Mouse (Mus musculus): ENCODE measurements around the gene Ciapin1. TPM values are rescaled to one million over a fixed set of nuclear protein-coding genes. Genes with fewer than 3 reads are reported as not detected.

Gene Ciapin1
- polyA plus RNA-seq, 1 experiment: 58.3 TPM

DNA sequence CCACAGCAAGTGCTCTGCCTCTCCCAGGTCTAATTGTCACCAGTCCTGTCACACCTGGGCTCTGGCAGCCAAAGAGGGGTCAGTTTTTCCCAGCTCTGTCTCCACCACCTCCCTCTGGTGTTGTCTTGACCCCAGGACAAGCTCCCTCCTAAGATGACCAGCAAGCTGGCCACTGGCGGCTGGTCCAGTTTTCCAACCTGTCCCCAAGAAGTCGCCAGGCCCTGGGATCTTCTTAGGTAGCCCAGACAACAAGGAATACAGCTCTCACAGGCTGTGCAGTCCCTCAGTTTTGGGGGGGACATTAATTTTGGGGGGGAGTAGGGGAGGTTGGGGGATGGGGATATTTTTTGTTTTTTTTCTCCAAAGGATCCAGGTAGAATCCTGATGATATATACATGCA lies 34.4 kb upstream of the Ciapin1 start:
- no peak overlapping the region for H3K27ac ChIP-seq (ENCODE audit: control insufficient read depth, insufficient read depth, low read depth, low read length)
- no peak overlapping the region for H3K4me3 ChIP-seq (ENCODE audit: control insufficient read depth, low read depth, low read length)
- H3K36me3 ChIP-seq (ENCODE audit: control insufficient read depth, insufficient read depth, low read length): no peaks in the 10 kb centered on the region
- TF ChIP-seq CTCF (IDR thresholded peaks at IDR 0.05; ENCODE audit: control insufficient read depth, insufficient read depth, insufficient replicate concordance, low read depth, low read length) (no peak), POLR2A (IDR thresholded peaks at IDR 0.05; ENCODE audit: control insufficient read depth, low read depth, low read length) (no peak)
- H3K4me1 ChIP-seq (ENCODE audit: control insufficient read depth, insufficient read depth, low read length): peaks cover 17% of the 10 kb centered on the region
- H3K27me3 ChIP-seq (ENCODE audit: control insufficient read depth, insufficient read depth, low read length): no peaks in the 10 kb centered on the region

DNA sequence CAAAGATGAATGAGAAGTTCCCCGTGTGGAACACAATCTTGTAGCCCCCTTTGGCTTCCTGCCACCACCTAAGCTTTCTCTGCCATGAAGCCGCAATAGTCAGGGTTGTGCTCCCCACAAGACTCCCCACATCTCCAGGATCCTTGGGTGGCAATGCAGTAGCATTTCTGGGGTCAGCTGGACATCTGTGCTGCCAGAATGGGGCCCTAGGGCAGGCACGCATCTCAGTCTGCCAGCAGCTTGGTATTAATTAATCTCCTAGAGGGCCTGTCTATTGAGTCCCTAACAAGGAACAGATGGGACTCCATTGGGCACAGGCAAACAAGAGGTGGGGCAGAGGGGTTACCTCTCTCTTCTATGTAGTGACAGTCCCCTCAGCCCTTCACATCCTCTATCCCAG lies 34.0 kb upstream of the Ciapin1 start:
- TF ChIP-seq CTCF (IDR thresholded peaks at IDR 0.05; ENCODE audit: control insufficient read depth, insufficient read depth, insufficient replicate concordance, low read depth, low read length) (no peak), POLR2A (IDR thresholded peaks at IDR 0.05; ENCODE audit: control insufficient read depth, low read depth, low read length) (no peak)
- no peaks in the 10 kb centered on the region for H3K27me3 ChIP-seq (ENCODE audit: control insufficient read depth, insufficient read depth, low read length)
- H3K4me1 ChIP-seq (ENCODE audit: control insufficient read depth, insufficient read depth, low read length): peaks cover 17% of the 10 kb centered on the region
- H3K27ac ChIP-seq (ENCODE audit: control insufficient read depth, insufficient read depth, low read depth, low read length): no peak overlapping the region
- H3K4me3 ChIP-seq (ENCODE audit: control insufficient read depth, low read depth, low read length): no peak overlapping the region
- no peaks in the 10 kb centered on the region for H3K36me3 ChIP-seq (ENCODE audit: control insufficient read depth, insufficient read depth, low read length)

DNA sequence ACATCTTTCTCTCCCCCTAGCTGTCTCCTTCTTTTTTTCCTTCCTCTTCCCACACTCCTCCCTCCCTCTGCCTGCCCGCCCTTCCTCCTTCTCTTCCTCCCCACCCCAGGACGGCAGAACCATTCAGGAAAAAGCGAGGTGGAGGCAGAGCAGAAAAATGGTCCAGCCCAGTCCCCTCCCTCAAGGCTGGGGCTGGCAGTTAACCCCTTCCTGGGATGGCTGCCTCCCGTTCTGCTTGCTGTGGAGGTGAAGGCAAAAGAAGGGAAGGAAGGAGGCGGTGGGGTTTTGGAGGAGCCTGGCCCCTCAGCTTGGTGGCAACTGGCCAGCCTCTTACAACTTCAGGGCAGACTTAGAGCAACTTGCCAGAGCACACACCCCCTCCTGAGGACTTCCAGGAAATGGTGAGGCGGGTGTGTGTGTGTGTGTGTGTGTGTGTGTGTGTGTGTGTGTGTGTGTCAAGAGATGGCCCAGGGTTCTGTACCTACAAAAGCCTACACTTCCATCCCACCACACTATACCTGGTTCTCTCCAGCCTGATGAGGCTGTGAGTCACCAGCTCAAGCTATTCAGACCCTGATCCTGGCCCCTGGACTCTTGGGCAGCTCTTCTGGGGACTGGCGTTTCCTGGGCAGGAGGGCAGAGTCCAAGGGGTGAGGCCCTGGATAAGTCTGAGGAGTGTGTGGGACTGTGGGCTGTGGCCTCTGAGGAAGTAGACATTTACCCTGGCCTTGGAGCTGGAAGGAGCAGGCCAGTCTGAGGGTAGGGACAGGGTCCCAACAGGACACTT lies 33.1 kb upstream of the Ciapin1 start:
- TF ChIP-seq CTCF (IDR thresholded peaks at IDR 0.05; ENCODE audit: control insufficient read depth, insufficient read depth, insufficient replicate concordance, low read depth, low read length) (no peak), POLR2A (IDR thresholded peaks at IDR 0.05; ENCODE audit: control insufficient read depth, low read depth, low read length) (no peak)
- Histone ChIP-seq H3K4me1 (ENCODE audit: control insufficient read depth, insufficient read depth, low read length) (peaks cover 13% of the 10 kb centered on the region), H3K4me3 (ENCODE audit: control insufficient read depth, low read depth, low read length) (no peak overlapping the region), H3K27me3 (ENCODE audit: control insufficient read depth, insufficient read depth, low read length) (no peaks in the 10 kb centered on the region), H3K36me3 (ENCODE audit: control insufficient read depth, insufficient read depth, low read length) (no peaks in the 10 kb centered on the region), H3K27ac (ENCODE audit: control insufficient read depth, insufficient read depth, low read depth, low read length) (no peak overlapping the region)

DNA sequence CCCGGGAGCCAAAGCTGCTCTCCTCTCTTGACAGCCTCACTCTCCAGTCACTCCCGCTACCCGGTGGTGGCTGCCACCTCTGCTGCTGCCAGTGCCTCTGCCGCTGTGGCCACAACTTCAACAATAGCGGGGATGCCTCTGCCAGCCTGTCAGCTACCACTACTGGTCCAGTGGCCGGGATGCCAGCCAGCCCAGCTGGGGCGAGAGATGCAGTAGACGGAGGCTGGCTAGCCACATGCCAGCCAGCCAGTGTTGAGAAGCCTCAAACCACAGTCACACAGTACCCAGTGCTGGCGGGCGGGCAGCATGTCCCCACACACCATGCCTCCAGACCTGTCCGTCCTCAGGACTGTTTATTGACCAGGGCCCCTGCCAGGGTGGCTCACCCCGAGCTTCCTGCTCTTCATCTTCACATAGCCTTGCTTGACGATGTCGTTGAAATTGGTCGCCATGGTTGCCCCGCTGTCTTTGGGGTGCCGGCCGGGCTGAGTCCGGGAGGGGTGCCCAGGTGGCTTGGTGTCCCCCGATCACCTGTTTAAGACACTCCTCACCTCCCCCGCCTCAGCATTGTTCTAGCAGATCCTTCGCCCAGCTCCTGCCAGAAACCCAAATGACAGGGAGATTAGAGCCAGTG lies 32.4 kb upstream of the Ciapin1 start:
- Histone ChIP-seq H3K27me3 (ENCODE audit: control insufficient read depth, insufficient read depth, low read length) (no peaks in the 10 kb centered on the region), H3K4me3 (ENCODE audit: control insufficient read depth, low read depth, low read length) (no peak overlapping the region), H3K4me1 (ENCODE audit: control insufficient read depth, insufficient read depth, low read length) (peaks cover 11% of the 10 kb centered on the region), H3K36me3 (ENCODE audit: control insufficient read depth, insufficient read depth, low read length) (no peaks in the 10 kb centered on the region), H3K27ac (ENCODE audit: control insufficient read depth, insufficient read depth, low read depth, low read length) (no peak overlapping the region)
- TF ChIP-seq POLR2A (IDR thresholded peaks at IDR 0.05; ENCODE audit: control insufficient read depth, low read depth, low read length) (no peak), CTCF (IDR thresholded peaks at IDR 0.05; ENCODE audit: control insufficient read depth, insufficient read depth, insufficient replicate concordance, low read depth, low read length) (no peak)

DNA sequence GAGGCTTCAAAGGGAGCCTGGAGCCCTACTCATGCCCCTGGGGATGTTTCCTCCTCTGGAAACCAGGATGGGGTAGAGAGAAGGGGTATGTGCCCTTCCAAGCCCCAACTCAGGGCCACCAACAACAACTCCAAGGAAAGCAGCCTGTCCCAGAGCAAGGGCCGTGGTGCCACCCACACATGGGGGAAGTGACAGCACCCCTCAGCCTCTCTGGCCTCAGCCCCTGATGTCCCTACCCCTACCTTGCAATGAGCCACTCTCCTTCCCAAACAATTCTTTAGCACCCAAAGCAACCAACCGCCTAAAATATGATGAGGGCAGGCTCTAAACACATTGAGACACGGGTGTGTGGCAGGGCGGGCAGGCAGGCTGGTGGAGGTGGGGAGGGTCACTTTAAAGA lies 31.8 kb upstream of the Ciapin1 start:
- no peaks in the 10 kb centered on the region for H3K27me3 ChIP-seq (ENCODE audit: control insufficient read depth, insufficient read depth, low read length)
- H3K27ac ChIP-seq (ENCODE audit: control insufficient read depth, insufficient read depth, low read depth, low read length): no peak overlapping the region

DNA sequence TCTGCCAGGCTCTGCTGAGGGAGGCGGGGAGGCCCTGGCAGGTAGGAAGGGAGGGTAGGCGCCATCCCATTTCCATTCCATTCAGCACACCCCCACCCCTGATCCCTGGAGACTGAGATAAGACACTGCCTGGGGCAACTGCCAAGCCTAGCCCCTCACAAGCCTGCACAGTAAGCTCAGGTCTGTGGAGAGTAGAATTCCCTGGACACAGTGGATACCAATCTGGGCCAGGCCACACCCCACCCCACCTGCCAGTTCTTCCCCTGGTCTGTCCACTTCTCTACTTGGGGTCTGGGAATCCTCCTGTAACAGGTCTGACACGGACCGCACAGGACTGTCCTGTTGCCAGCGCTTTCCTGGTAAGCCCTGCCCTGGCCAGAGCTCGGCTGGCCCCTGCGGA lies 31.0 kb upstream of the Ciapin1 start:
- Histone ChIP-seq H3K4me1 (ENCODE audit: control insufficient read depth, insufficient read depth, low read length) (peaks cover 2% of the 10 kb centered on the region; the same call in 1 of the 2 replicates), H3K36me3 (ENCODE audit: control insufficient read depth, insufficient read depth, low read length) (no peaks in the 10 kb centered on the region), H3K27me3 (ENCODE audit: control insufficient read depth, insufficient read depth, low read length) (no peaks in the 10 kb centered on the region), H3K4me3 (ENCODE audit: control insufficient read depth, low read depth, low read length) (no peak overlapping the region), H3K27ac (ENCODE audit: control insufficient read depth, insufficient read depth, low read depth, low read length) (no peak overlapping the region)
- TF ChIP-seq POLR2A (IDR thresholded peaks at IDR 0.05; ENCODE audit: control insufficient read depth, low read depth, low read length): no peak
- TF ChIP-seq CTCF (IDR thresholded peaks at IDR 0.05; ENCODE audit: control insufficient read depth, insufficient read depth, insufficient replicate concordance, low read depth, low read length): no peak

More for the DNA sequence above, 31.8 kb upstream of the Ciapin1 start:
- H3K4me1 ChIP-seq (ENCODE audit: control insufficient read depth, insufficient read depth, low read length): peaks cover 5% of the 10 kb centered on the region
- H3K4me3 ChIP-seq (ENCODE audit: control insufficient read depth, low read depth, low read length): no peak overlapping the region
- H3K36me3 ChIP-seq (ENCODE audit: control insufficient read depth, insufficient read depth, low read length): no peaks in the 10 kb centered on the region
- TF ChIP-seq POLR2A (IDR thresholded peaks at IDR 0.05; ENCODE audit: control insufficient read depth, low read depth, low read length): no peak

DNA sequence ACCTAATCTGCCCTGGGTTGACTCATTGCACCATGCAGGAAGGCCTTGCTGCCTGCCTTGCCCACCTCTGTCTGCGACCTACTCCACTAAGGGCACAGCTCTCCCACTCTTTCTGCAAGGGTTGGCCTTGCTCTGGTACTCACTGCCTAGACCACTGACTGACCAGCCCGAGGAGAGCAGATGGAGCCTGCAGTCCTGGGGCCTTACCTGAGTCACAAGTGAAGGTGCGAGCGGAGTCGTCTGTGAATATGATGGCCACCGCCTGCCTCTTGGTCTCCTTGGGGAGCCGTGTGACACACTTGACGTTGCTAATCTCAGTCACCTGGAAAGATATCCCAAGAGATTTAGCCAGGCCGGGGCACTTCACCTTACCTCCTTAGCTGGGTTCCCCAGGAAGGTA lies 28.8 kb upstream of the Ciapin1 start:
- Histone ChIP-seq H3K36me3 (ENCODE audit: control insufficient read depth, insufficient read depth, low read length) (no peaks in the 10 kb centered on the region), H3K4me1 (ENCODE audit: control insufficient read depth, insufficient read depth, low read length) (no peaks in the 10 kb centered on the region), H3K27ac (ENCODE audit: control insufficient read depth, insufficient read depth, low read depth, low read length) (no peak overlapping the region), H3K27me3 (ENCODE audit: control insufficient read depth, insufficient read depth, low read length) (no peaks in the 10 kb centered on the region), H3K4me3 (ENCODE audit: control insufficient read depth, low read depth, low read length) (no peak overlapping the region)
- TF ChIP-seq CTCF (IDR thresholded peaks at IDR 0.05; ENCODE audit: control insufficient read depth, insufficient read depth, insufficient replicate concordance, low read depth, low read length) (no peak), POLR2A (IDR thresholded peaks at IDR 0.05; ENCODE audit: control insufficient read depth, low read depth, low read length) (no peak)

All from testis, adult 2 months (tissue).